Mouse (Mus musculus): ENCODE data around the gene Adsl. TPM values are rescaled to one million over a fixed set of nuclear protein-coding genes. Genes with fewer than 3 reads are reported as not detected.
"Not testable (repeated sequence)": the region's sequence is repeated elsewhere in the genome, so short reads cannot be mapped to it uniquely, and the experiment has no call there.

Adsl gene
- polyA plus RNA-seq (2012; ENCODE audit: insufficient read depth, insufficient read length, low replicate concordance, missing spikeins) = not detected in 2 replicates

DNA sequence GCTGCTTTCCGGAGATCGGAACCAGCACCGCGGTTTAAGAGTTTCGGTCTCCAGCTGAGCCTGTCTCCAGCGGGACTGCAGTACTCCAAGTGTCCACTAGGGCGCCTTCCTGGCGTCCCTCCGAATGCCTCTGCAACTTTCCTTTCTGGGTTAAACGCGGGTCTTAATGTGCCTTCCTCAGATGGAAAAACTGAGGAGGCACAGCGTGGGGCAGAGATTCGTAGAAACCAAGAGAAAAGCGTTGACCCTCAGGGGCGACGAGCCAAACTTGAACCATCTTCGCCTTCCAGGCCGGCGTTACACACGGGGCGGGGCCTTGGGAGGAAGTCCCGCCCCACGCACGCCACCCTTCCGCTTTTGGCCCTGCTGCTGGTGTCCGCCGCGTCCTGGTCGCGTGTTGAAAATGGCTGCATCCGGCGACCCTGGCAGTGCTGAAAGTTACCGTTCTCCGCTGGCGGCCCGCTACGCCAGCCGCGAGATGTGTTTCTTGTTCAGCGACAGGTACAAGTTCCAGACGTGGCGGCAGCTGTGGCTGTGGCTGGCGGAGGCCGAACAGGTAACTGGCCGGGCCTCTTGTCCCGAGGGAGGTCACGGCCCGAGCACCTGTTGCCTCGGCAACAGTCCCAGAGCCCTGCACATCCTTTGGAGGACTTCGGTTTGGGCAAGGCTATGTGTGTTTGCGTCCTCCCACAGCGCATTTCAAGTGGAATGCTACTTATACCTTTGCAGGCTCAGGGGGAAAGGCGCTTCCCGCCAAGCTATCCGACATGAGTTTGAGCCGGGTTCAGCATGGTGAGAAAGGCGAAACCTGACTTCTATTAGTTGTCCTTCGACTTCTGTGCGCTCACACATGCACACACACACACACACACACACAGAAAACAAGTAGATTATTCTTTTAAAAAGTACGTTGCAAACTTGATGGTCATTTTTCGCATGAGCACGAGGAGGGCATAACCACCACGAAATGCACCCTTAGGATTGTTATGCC, at the start of gene Adsl:
Gene Adsl, plus strand, starts transcription at position 346 of the 991 bp plus-strand sequence.
- TF ChIP-seq POLR2A (IDR thresholded peaks at IDR 0.05; ENCODE audit: insufficient read depth, low read depth, low read length) (peak; percentile 79), CTCF (IDR thresholded peaks at IDR 0.05; ENCODE audit: insufficient read depth, low read depth, low read length) (peak; percentile 100)
- Histone ChIP-seq H3K4me3 (ENCODE audit: insufficient read depth, low read depth, low read length) (peak within 1 kb of the TSS; percentile 84), H3K27ac (ENCODE audit: insufficient read depth, low read depth, low read length) (0 out of 2 replicates have a peak within 1 kb of the TSS, but pooled peaks have one; percentile 18), H3K4me1 (ENCODE audit: control insufficient read depth, insufficient read depth, low read length) (peaks cover 9% of the 10 kb centered on the region)
- WGBS = under 1% methylated on average over 63 of the region's 63 CpGs

GRCm38 (mm10) chr15:80899806-80900205, 48.5 kb upstream of the Adsl start:
- H3K4me3 ChIP-seq (ENCODE audit: insufficient read depth, low read depth, low read length) = no peak overlapping the region
- TF ChIP-seq CTCF (IDR thresholded peaks at IDR 0.05; ENCODE audit: insufficient read depth, low read depth, low read length) (no peak), POLR2A (IDR thresholded peaks at IDR 0.05; ENCODE audit: insufficient read depth, low read depth, low read length) (no peak)
- no peak overlapping the region for H3K27ac ChIP-seq (ENCODE audit: insufficient read depth, low read depth, low read length)
- H3K4me1 ChIP-seq (ENCODE audit: control insufficient read depth, insufficient read depth, low read length) = peaks cover 6% of the 10 kb centered on the region; the same call in 1 of the 2 replicates
- WGBS = 60% methylated on average over 2 of the region's 2 CpGs

DNA sequence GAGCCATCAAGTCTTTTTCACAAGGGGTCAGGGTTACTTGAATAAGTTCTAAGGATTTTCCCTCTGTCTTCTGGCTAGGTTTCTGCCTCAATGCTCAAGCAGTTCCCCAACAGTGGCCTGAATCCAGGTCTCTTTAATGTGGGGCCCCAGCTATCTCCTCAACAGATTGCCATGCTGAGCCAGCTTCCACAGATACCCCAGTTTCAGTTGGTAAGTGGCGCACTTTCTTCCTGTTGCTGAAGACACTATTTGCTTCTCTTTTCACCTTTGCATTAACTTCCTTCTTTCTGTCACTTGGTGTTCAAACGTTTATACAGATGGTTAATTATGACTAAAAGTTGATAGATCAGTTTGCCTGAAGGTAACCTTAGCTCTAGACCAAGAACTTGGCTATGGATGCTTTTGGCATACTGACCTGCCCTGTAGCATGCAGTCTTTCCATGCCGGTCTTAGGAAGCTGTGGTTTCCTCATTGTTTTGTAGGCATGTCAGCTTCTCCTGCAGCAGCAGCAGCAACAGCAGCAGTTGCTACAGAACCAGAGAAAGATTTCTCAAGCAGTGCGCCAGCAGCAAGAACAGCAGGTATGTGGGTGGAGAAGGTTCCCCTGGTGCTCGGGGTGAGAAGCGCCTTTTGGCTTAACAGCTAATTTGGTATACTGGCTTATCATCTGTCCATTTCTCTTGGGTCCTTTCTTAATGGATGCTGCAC, 46.3 kb upstream of the Adsl start:
- WGBS = 70% methylated on average over 6 of the region's 6 CpGs

DNA sequence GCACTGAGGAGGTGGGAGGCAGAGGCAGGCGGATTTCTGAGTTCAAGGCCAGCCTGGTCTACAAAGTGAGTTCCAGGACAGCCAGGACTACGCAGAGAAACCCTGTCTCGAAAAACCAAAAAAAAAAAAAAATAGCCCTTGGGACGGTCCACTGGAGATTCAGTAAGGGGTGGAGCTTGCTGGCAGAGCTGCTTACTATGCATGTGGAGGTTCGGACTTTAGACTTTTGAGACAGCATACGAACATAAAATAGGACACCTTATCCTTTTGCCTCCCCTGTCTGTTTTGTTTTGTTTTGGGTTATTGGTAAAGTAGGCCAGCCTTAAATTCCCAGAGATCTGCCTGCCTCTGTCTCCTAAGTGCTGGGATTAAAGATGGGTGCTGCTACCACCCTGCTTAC, 43.5 kb upstream of the Adsl start:
- not testable (repeated sequence) for H3K27ac ChIP-seq (ENCODE audit: insufficient read depth, low read depth, low read length); H3K4me1 ChIP-seq (ENCODE audit: control insufficient read depth, insufficient read depth, low read length); H3K4me3 ChIP-seq (ENCODE audit: insufficient read depth, low read depth, low read length)
- 93% methylated on average over 6 of the region's 6 CpGs for WGBS

More for the DNA sequence above, 46.3 kb upstream of the Adsl start:
- no peak for TF ChIP-seq POLR2A (IDR thresholded peaks at IDR 0.05; ENCODE audit: insufficient read depth, low read depth, low read length)
- no peak for TF ChIP-seq CTCF (IDR thresholded peaks at IDR 0.05; ENCODE audit: insufficient read depth, low read depth, low read length)
- Histone ChIP-seq H3K4me1 (ENCODE audit: control insufficient read depth, insufficient read depth, low read length) (peaks cover 3% of the 10 kb centered on the region; the same call in 1 of the 2 replicates), H3K4me3 (ENCODE audit: insufficient read depth, low read depth, low read length) (no peak overlapping the region), H3K27ac (ENCODE audit: insufficient read depth, low read depth, low read length) (no peak overlapping the region)

DNA sequence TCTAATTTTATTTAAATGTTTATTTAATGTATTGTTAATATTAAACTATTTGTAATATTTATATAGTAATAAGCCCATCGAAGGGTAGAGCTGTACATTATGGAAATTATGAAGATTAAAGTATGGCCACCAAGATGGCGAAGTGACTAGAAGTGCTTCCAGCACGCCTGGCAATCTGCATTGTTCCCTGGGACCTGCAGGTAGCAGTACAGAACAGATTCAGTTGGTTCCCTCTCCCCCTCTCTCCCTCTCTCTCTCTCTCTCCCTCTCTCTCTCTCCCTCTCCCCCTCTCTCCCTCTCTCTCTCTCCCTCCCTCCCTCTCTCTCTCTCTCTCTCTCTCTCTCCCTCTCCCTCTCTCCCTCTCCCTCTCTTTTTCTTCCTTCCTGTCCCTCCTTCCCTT, 38.1 kb upstream of the Adsl start:
- H3K27ac ChIP-seq (ENCODE audit: insufficient read depth, low read depth, low read length) = no peak overlapping the region
- TF ChIP-seq POLR2A (IDR thresholded peaks at IDR 0.05; ENCODE audit: insufficient read depth, low read depth, low read length) = no peak
- no peak for TF ChIP-seq CTCF (IDR thresholded peaks at IDR 0.05; ENCODE audit: insufficient read depth, low read depth, low read length)
- H3K4me1 ChIP-seq (ENCODE audit: control insufficient read depth, insufficient read depth, low read length) = no peaks in the 10 kb centered on the region
- no peak overlapping the region for H3K4me3 ChIP-seq (ENCODE audit: insufficient read depth, low read depth, low read length)
- 90% methylated on average over 3 of the region's 3 CpGs for WGBS

GRCm38 (mm10) chr15:80910790-80911531, 37.3 kb upstream of the Adsl start:
- WGBS = 88% methylated on average over 4 of the region's 4 CpGs
- TF ChIP-seq POLR2A (IDR thresholded peaks at IDR 0.05; ENCODE audit: insufficient read depth, low read depth, low read length) (no peak), CTCF (IDR thresholded peaks at IDR 0.05; ENCODE audit: insufficient read depth, low read depth, low read length) (no peak)
- no peak overlapping the region for H3K4me3 ChIP-seq (ENCODE audit: insufficient read depth, low read depth, low read length)

GRCm38 (mm10) chr15:80912175-80912574, 36.1 kb upstream of the Adsl start:
- 77% methylated on average over 3 of the region's 3 CpGs for WGBS
- Histone ChIP-seq H3K4me1 (ENCODE audit: control insufficient read depth, insufficient read depth, low read length) (no peaks in the 10 kb centered on the region), H3K27ac (ENCODE audit: insufficient read depth, low read depth, low read length) (no peak overlapping the region), H3K4me3 (ENCODE audit: insufficient read depth, low read depth, low read length) (no peak overlapping the region)
- TF ChIP-seq CTCF (IDR thresholded peaks at IDR 0.05; ENCODE audit: insufficient read depth, low read depth, low read length) = no peak
- no peak for TF ChIP-seq POLR2A (IDR thresholded peaks at IDR 0.05; ENCODE audit: insufficient read depth, low read depth, low read length)

More at GRCm38 (mm10) chr15:80910790-80911531, 37.3 kb upstream of the Adsl start:
- H3K27ac ChIP-seq (ENCODE audit: insufficient read depth, low read depth, low read length) = no peak overlapping the region
- no peaks in the 10 kb centered on the region for H3K4me1 ChIP-seq (ENCODE audit: control insufficient read depth, insufficient read depth, low read length)

GRCm38 (mm10) chr15:80913803-80914202, 34.5 kb upstream of the Adsl start:
- H3K27ac ChIP-seq (ENCODE audit: insufficient read depth, low read depth, low read length) = no peak overlapping the region
- H3K4me3 ChIP-seq (ENCODE audit: insufficient read depth, low read depth, low read length) = no peak overlapping the region
- TF ChIP-seq POLR2A (IDR thresholded peaks at IDR 0.05; ENCODE audit: insufficient read depth, low read depth, low read length) (no peak), CTCF (IDR thresholded peaks at IDR 0.05; ENCODE audit: insufficient read depth, low read depth, low read length) (no peak)
- H3K4me1 ChIP-seq (ENCODE audit: control insufficient read depth, insufficient read depth, low read length) = no peaks in the 10 kb centered on the region
- WGBS = 97% methylated on average over 1 of the region's 1 CpGs
